Mouse (Mus musculus) MN1 (cell line): ENCODE measurements around the gene Tapt1.
A peak's percentile ranks its signal among the peaks of the same experiment; 100 is the strongest.

ENCODE experiments used
- DNase-seq: peaks from one replicate; pipeline ENCODE4 v3.0.0-alpha.2; 2016; ENCODE audit warnings: low spot score

The Tapt1 gene

DNA sequence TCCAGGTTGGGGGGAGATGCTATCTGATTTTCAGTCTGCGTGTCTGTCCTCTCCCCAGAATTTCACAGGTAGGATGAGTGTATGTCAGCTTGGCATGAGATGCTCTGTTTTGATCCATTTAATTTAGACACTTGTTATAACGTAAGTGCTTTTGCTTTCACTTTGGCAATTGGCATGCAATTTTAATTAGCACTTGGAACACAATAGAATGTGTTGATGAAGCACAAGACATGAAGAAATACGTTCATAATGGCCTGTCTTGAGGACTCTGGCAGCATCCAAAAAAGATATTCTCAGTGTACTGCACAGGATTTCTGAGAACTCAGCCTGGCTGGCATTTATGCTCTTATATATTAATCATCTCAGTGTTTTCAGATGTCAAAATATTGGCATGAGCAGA, 7.5 kb upstream of the Tapt1 start:
- DNase-seq, result no peak

DNA sequence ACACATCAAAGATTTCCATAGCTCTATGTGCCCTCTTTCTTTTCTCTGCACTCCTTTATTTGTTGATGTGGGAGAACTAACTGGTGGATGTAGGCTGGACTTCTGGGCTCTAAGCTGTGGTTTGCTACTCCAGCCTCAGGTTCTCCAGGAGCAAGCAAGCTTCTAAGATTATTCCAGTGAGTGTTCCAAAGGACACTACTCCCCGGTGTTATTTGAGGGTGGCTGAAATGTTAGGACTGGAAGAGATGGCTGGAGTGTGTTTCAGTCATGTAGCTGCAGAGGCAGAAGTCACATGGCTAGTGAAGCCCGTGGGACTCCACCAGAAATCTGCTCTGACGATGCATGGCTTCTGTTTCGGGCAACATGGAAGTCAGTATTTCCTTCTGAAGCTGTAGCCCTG, 2.3 kb upstream of the Tapt1 start:
- peak; percentile 7 for DNase-seq

DNA sequence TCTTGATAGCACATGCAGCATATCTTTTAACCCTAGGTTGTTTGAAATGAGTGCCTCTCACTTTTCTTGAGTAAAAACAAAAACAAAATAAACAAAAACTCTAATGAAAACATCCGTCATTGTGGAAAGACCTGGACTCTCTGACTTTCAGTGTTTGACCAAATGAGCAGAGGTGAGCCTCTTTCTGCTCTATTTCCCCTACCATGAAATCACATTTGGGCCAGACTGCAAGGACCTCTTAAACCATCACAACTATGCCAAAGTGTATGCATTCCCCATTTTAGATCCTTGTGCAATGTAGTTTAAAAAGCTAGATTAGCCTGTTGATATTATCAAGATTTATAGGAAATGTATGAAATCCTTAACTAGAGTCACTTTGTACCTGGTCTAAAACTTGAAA, 1.9 kb upstream of the Tapt1 start:
- DNase-seq, result no peak

DNA sequence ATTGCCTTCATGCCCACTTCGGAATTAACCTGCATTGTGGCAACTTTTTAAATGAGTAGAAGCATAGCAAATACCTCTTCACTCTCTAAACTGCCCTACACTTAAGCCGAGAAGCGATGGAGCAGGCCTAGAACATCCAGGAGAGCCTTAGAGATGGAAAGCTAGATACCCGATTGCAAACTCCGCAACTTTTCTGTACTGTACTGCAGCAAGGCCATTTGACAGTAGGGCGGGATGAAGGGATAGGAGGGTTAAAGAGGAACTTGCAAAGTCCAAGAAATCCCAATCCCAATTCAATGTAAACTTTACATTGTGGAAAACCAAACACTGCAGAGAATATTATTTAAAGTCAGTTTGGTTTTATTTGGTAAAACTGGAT, 1.0 kb upstream of the Tapt1 start:
- DNase-seq, result no peak

DNA sequence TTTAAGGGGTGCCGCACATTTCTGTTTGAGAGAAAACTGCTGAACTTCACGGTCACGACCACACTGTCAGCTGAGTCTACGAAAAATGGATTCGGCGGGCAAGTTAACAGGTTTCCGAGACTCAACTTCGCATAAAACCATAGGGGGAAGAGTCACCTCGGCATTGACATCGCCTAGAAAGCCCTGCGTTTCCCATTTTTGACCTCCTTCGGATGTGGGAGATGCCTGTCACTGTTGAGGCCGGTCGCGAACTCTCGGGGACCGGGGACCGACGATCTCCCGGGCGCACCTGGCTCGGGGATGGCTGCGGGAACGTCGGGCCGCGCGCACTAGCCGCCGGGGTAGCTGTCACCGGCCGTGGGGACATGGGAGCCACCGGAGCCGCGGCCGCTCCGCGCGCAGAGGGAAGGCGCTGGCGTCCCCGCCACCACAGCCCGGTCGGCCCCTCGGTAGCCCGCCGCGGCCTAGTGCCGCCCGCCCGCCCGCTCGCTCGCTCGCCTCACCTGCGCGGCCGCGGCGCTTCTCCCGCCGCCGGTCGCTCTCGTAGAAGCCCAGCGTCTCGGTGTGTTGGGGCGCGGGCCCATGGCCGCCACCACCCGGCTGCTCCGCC, 410 bp downstream of the Tapt1 start:
- DNase-seq, result no peak

DNA sequence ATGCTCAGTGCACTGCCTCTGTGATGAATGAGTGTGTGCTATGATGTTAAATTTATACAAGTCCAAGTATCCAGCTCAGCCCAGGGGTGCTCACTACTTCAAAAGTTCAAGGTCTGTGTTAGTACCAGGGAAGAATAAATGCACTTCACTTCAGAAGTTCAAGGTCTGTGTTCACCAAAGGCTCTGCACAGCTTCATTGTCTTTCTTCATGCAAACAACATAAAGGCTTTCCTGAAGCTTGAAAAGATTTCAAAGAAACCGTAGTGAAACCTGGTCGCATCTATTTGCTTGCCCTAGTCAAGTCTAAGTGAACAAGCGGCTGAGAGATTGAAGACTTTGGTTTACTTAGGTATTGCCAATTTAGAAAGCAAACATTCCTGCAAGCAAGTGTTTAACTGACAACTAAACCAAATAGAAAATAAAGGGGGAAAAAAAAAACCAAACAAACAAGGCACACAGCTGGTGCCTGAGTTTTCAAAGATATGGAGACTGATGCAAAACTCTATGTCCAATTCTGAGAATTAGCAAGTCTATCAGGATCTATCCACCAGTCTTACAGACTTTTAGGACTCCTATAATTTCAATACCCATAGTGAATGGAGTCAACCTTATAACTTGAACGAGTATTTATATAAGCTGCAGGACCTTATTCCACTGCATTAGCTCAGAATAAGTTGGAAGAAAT, 1.4 kb downstream of the Tapt1 start:
- no peak for DNase-seq

DNA sequence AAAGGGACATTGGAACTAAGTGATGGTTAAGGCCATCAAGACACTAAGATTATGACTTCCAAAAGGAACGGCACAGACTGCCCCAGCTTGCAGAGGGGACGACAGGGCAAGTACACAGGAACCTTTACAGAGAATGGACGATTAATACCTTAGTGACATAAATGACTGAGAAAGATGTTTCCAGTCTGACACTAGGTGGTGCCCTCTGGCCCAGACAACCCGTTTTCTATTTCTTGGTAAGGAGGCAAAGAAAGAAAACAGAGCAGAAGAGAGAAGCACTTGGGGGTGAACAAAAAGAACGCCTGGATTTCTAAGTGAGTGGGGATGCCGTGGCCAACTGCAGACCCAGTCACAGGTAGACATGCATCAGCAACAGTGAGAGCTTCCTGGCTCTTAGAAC, 2.2 kb downstream of the Tapt1 start:
- peak; percentile 43 for DNase-seq

DNA sequence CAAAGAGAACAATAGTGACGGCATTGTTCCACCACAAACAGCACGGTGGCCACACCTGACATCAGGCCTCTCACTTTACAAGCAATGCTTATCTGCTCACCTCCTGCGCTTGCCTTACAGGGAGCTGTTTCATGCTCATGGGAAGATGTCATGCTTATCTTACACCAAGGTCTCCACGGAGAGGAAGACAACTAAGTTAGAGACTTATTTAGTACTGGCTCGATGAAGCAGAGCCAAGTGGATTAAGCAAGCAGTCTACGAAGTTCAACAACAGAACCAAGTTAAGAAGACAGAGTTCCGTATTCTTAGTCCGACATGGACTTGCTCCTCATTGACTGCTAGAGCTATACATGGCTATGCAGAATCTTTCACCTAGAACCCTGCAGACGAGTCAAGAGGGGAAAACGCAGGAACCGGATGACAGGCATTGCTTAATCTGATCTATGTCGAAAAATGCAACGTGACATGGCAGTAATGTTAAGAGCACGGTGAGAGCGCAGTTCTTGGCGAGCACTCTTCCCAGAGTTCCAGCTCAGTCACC, 3.0 kb downstream of the Tapt1 start:
- no peak for DNase-seq

DNA sequence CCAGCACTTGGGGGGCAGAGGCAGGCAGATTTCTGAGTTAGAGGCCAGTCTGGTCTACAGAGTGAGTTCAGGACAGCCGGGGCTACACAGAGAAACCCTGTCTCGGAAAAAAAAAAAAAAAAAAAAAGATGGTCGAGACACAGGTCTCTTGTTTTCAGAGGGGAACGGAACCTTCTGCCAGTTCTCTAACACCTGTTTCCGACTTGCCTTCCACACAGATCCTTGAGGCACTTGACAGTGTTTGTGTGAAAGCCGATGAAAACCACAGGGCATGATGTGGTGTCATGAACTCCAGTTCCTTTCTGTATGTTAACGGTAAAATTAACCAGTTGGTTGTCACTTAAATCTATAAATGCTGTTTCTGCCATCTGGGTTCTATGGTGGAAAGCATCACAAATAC, 6.0 kb downstream of the Tapt1 start:
- no peak for DNase-seq

DNA sequence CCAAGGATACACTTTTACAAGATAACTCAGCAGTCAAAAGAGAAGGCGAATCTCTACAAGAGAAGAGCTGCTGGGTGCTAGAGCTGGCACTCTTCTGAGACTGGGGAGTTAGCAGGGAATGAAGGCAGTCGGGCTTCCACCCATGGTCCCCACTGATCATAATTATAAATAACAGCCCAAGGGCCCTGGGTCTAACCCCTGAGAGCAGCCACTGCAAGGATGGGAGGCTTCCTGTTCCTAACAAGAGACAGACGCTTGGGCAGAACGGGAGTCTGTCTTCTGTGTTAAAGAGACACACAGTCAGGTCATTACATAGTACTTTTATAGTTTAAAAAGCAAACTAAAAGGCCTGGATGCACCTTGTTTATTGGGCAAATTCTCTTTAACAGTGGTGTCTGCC, 6.6 kb downstream of the Tapt1 start:
- DNase-seq, result no peak

DNA sequence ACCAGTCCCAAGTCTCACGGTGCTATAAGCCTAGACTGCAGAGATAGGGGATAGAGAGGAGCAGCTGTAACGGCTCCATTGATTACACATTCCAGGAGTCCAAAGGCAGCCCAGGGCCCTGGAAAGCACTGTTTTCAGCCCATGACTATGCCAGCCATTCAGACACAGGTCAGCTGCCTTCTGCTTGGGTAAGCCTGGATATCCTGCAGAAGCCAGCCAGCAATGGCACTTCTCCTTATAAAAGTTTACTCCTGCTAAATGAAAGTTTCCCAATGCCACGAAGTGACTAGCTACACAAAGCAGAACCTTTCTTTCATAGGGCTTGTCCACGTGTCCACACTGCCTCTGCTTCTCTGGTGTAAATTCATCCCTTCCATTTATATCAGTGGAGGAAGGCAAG, 7.9 kb downstream of the Tapt1 start:
- no peak for DNase-seq

DNA sequence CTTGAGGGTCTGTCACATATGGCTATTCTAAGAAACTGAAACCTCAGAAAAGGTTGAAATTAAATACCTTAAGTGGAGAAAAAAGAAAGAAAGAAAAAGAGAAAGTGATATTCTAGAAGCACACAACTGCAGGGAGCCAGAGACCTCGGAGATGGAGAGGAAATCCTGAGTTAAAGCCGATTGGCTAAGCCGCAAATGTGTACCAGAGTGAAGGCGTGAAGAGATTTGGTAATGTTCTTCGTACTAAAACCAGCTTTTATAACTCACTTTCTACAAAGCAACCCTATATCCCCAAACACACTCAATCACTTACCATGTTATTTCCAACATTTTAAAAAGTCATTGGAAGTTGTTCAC, 8.8 kb downstream of the Tapt1 start:
- no peak for DNase-seq

DNA sequence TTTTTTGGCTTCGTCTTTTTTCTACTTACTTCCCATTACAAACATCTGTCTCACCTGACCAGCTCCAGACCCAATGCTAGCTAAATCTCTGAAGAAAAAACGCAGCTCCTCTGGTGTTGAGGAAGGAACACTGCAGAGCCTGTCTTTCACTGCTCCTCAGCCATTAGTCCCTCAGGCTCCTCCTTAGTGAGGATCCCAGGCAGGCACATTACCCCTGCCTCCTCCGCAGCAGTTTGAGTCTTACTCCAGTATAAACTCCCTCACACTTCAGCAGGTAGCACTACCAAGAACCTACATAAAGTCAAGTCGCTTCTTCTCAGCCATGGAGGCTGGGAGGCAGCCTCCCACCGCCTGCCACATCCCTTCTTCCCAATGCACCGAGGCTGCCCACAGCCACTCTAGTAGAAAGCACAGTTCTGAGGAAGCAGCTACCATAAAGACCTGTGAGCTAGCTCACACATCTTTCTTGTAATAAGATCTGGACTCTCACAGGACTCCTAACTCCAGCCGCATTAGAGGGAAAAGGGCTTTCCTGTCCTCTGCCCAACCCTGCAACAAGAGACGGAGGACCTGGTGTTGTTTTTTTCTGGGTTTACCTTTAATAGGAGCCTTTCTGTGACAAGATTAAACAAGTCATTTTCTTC, 9.3 kb downstream of the Tapt1 start:
- no peak for DNase-seq

DNA sequence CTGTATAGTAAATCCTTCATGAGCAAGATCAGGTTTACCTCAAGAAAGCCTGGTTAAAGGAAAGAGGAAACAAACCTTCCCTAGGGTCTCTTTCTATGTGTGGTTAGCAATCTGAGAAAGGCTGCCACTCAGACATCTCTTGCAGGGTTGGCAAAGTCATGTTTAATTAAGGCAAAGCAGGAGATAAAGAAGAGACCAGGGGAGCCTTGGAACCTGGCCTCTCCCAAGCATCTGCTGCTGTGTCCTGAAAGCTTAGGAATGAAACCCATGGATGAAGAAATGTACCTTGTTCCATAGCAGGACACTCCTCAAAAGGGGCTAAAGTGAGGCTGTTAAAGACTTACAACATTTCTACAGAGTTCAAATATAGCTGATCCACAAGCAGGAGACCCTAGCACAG, 11.3 kb downstream of the Tapt1 start:
- DNase-seq, result no peak

DNA sequence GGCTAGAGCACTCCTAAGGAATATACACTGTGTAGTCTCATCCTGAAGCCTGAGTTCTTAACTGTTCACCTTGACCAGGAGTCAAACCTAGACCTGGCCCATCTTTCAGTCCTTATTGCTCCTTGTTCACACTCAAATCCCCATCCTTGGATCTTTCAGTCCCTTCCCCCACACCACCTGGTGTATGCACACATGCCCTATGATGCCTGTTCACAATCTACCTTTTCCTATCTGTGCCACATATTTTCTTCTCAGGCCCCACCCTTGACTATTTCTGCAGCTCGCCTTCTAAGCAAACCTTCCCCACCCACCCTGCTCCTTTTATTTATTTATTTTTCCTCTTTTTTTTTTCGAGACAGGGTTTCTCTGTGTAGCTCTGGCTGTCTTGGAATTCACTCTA, 12.4 kb downstream of the Tapt1 start:
- no peak for DNase-seq

DNA sequence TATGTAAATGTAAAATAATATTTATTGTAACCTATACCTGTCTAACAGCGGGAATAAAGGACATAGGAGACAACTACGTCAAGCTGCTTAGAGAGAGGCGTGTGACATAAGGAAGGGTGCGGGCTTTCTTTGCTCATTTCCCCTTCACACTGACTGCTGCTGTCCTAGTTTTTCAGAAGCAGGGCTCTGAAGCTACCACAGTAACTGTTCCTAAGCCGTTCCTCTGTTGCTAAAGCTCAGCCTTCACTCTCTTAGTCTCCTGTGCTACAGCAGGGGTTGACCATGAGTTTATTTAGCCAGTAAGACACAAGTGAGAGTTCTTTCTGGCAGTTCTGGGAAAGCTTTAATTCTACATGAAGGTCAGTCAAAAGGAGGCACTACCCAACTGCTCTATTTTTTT, 13.0 kb downstream of the Tapt1 start:
- DNase-seq, result no peak

DNA sequence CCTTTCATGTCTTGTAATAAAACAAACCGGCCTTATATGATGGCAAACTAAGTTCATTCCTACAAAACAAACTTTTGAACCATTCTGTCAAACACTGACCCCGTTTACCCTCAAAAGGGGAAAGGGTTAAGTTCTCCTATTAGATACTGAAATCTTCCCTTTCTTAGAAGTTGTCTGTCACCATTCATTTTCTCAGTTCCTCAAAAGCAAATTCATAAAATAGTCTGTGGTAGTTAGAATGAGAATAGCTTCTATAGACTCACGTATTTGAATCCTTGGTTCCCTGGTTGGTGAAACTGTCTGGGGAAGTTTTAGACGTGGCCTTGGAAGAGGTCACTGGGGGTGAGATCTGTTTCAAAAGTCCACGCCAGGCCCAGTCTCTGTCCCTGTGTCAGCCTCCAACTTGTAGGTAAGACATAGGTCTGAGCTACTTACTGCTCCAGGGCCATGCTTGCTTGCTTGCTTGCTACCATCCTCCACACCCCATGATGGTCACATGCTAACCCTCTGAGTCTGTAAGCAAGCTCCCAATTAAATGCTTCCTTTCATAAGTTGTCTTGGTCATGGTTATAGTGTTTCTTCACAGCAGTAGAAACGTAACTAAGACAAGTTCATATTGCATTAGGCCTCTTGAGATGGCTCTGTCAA, 14.5 kb downstream of the Tapt1 start:
- DNase-seq, result no peak

DNA sequence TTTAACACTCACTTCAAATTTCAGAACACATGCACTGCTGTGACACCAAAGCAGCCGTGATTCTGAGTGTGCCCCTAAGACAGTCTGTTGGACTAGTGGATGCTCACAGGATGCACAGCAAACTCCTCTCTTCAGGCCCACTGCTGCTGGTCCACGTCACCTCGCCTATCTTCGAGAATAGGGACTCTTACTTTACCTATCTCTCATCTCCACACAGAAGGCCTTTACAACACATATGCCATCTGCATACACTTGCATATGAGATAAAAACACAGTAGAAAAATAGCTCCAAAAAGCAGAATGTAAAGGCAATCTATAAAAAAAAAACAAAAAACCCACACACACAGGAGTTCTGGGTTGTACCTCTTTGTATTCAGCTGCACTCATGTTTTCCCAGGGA, 19.1 kb downstream of the Tapt1 start:
- DNase-seq, result no peak

DNA sequence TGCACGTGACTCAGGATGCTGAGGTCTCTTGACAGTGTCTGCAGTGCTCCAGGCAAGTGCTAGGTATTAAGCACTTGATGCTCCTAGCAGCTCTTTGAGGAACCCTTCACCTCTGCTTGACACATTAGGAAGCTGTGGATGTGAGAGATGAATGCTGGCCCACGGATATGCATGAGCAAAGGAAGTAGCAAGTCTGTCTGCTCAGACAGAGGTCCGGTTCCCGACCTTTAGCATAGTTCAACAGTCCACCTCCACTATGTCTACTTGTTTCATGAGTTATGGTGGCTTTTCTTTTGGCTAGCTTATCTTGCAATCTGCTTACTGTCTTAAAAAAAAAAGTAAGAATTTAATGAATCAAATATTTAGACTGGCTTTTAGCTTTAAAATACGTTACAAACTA, 19.8 kb downstream of the Tapt1 start:
- DNase-seq, result no peak

DNA sequence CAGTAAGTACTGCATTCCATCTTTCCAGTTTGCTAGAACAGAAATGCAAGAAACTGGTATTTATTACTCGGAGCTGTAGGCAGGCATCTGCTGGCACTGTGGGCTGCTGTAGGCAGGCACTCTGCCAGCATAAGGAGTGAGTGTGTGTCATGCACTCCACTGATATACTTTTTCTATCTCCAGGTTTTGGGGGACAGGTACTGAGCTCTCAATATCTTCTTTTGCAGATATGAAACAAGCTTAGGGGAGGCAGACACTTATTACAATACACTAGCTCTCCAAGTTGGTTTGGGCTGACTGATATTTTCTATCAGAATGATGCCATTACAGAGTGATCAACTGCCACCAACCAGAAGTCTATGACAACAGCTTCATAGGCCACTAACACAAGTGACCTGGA, 23.0 kb downstream of the Tapt1 start:
- DNase-seq, result no peak

DNA sequence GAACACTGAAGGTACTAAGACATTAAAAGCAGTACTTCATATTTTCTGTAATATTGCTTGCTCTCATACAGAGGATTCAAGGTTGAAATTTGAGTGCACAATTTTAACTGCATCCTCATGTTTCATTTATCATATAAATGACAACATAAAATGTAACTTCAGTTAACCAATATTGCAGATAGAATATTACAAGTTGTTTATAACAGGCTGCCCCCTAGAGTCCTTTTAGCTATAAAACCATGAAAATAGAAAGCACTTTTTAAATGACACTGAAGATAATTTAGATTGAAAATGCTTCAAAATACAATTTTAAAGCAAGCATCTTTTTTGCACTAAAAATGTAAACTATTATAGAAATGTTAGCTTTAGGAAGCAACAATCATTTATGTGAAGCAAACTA, 24.8 kb downstream of the Tapt1 start:
- no peak for DNase-seq

DNA sequence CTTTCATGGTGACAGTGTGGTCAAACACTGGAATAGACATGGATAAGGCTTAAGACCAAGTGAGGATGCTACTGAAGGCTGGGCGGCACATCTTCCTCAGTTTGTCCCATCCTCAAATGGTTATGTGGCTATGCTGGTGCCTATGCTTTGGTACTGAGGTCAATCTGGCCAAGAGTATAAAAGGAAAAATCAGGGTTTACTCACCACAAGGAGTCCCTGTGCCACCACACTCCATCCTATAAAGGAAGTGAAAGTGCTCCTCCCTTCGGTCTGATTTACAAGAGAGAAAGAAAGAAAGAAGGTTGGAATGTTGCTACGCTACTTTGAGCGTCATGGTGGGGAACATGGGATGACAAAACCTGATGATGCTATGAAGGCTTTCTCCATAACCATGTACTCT, 27.3 kb downstream of the Tapt1 start:
- DNase-seq, result no peak

DNA sequence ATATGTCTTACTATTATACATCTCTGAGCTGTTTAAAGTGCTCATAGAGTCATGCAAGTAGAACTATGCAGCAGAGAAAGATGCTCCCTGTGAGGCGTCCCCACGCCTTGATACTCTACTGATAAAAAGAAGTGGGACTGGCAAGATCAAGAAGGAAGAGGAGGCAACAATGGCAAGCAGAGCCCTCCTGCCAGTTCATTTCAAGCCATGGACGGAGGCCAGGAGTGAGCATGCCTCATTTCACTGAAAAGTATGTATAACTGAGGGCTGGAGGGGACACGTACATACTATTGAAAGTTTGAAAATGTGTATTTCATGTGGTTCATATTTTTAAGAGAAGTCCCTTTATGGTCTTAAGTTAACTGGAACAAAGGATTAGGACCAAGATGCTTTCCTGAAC, 28.0 kb downstream of the Tapt1 start:
- no peak for DNase-seq
